Mouse (Mus musculus) central nervous system, embryonic 14 days (tissue): ENCODE results near the gene Tmem56. TPM values are rescaled to one million over a fixed set of nuclear protein-coding genes. Genes with fewer than 3 reads are reported as not detected.

ENCODE experiments used
- polyA plus RNA-seq: library from polyadenylated mRNA; depleted of rRNA; stranded (reverse); fragments of >200 nt; gene quantifications from 2 replicates; pipeline ENCODE4 v1.2.3, GENCODE M21; 2012; rRNA removed

The Tmem56 gene
- polyA plus RNA-seq = 1.8 and 2.1 TPM in 2 replicates

GRCm38 (mm10) chr3:121282998-121283397, at the start of gene Tmem56:
Gene Tmem56 (minus strand): TSS chr3:121283098.

GRCm38 (mm10) chr3:121291560-121292258, 8.8 kb upstream of the Tmem56 start, which contains the start of gene Alg14:
Gene Alg14 (plus strand): TSS chr3:121291773.

GRCm38 (mm10) chr3:121171243-121171871, 111.5 kb downstream of the Tmem56 start, which contains the start of gene Rwdd3:
Gene Rwdd3 (minus strand): TSS chr3:121171695.

Other genes with a start within 250 kb of the Tmem56 start
- gene Rwdd3, start 111.4 kb downstream of the Tmem56 start, polyA plus RNA-seq = 8.6 and 13.0 TPM in 2 replicates
- gene Alg14, start 8.7 kb upstream of the Tmem56 start, polyA plus RNA-seq = 17.1 and 18.2 TPM in 2 replicates
- 504 and 511 TPM in 2 replicates for gene Cnn3, start 143.4 kb upstream of the Tmem56 start, polyA plus RNA-seq
- 0.20 and 0.54 TPM in 2 replicates for gene Slc44a3, start 249.3 kb upstream of the Tmem56 start, polyA plus RNA-seq